Mouse (Mus musculus) liver, embryonic 14.5 days (tissue): ENCODE measurements at regions not wholly inside any gene's neighbourhood (a gene's known extent, or its start where the extent isn't known, plus 50 kb on each side); places are given as distances from the start of the nearest gene placed in this dataset.

Source experiments
- ATAC-seq: fragments of 200-750 bp; cut with Nextera tagmentation; 2 replicates; pipeline ENCODE4 v1.8.0; 2017; ENCODE audit warnings: moderate number of reproducible peaks, mild to moderate bottlenecking, moderate library complexity; ENCODE audit not compliant: insufficient read depth
- DNase-seq, 3 experiments: peaks; one replicate each; pipeline ENCODE4 v3.0.0-alpha.2; 2012 to 2013; ENCODE audit warnings: low read depth in 3 of 3, low spot score in 3 of 3
- H3K27ac ChIP-seq: fragments of 300-500 bp; sonication (generic); 2 replicates; pipeline ENCODE4 v1.5.1; 2014; ENCODE audit warnings: moderate library complexity, mild to moderate bottlenecking, control low read depth, inconsistent platforms
- H3K27me3 ChIP-seq: fragments of 300-500 bp; sonication (generic); 2 replicates; pipeline ENCODE4 v1.6.1; 2014; ENCODE audit warnings: mild to moderate bottlenecking, low read length, moderate library complexity; ENCODE audit not compliant: control insufficient read depth, insufficient read depth
- H3K36me3 ChIP-seq: fragments of 300-500 bp; sonication (generic); replicated peaks from 2 replicates; pipeline ENCODE4 v1.6.1; 2014; ENCODE audit warnings: low read depth; ENCODE audit not compliant: control insufficient read depth, insufficient read depth
- H3K4me1 ChIP-seq, 2 experiments: fragments of 200-500 bp in 1 of 2; fragments of 300-500 bp in 1 of 2; sonication (generic) in 1 of 2; replicated peaks; 2 replicates each; pipeline ENCODE4 v1.6.1; 2012 to 2014; ENCODE audit warnings: antibody characterized with exemption in 1 of 2, inconsistent platforms in 1 of 2, low read length in 1 of 2; ENCODE audit not compliant: control insufficient read depth in 2 of 2, insufficient read depth in 2 of 2
- H3K4me2 ChIP-seq: fragments of 300-500 bp; sonication (generic); 2 replicates; pipeline ENCODE4 v1.6.1; 2014; ENCODE audit warnings: low read depth, mild to moderate bottlenecking, control low read depth, moderate library complexity
- H3K4me3 ChIP-seq, 2 experiments: fragments of 200-500 bp in 1 of 2; fragments of 300-500 bp in 1 of 2; sonication (generic) in 1 of 2; 2 replicates each; pipeline ENCODE4 v1.5.1; 2012 to 2014; ENCODE audit warnings: low read depth in 2 of 2, low read length in 2 of 2, mild to moderate bottlenecking in 2 of 2, control low read depth in 1 of 2, inconsistent platforms in 1 of 2, moderate library complexity in 1 of 2; ENCODE audit not compliant: insufficient read depth in 1 of 2
- H3K9ac ChIP-seq: fragments of 300-500 bp; sonication (generic); replicated peaks from 2 replicates; pipeline ENCODE4 v1.6.1; 2014; ENCODE audit warnings: mild to moderate bottlenecking, control low read depth, moderate library complexity
- H3K9me3 ChIP-seq: fragments of 300-500 bp; sonication (generic); 2 replicates; pipeline ENCODE4 v1.6.1; 2016; ENCODE audit warnings: low read length, mixed read lengths; ENCODE audit not compliant: control insufficient read depth
- CTCF ChIP-seq: IDR thresholded peaks from 2 replicates; pipeline ENCODE4 v1.5.1; 2016; ENCODE audit warnings: antibody characterized with exemption, low read depth, control low read depth
- EP300 ChIP-seq: IDR thresholded peaks from 2 replicates; pipeline ENCODE4 v1.6.1; 2016; ENCODE audit warnings: antibody characterized with exemption, low read depth
- WGBS: fragments of 180-500 bp; shearing (Covaris S2); extraction: QIAGEN DNeasy Blood & Tissue Kit; methylation state at CpG from one replicate; pipeline ENCODE4 v1.1.7; 2014; ENCODE audit not compliant: insufficient replicate concordance; 5-methylcytosine and 5-hydroxymethylcytosine counted together

DNA sequence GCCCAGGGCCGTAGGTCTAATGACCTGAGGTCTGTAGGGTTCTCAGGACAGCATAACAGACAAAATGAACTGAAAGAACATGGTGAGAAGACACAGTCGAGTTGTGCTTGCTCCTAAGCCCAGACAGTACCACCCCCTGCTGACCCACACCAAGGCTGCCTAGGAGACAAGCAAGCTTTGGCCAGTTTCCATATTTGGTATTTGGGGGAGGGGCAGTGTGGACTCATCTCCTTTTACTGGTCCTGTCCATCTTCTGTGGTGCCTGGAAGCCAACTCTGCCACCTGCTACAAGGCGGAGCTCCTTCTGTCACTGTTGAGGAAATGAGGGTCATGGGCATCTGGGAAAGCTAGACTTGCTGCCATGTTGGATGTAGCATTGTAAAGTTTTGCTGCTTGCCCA is 68.9 kb downstream of the Tex29 start:
- no peaks in the 10 kb centered on the region for H3K36me3 ChIP-seq
- WGBS: 47% methylated on average over 3 of the region's 3 CpGs
- no peak for ATAC-seq

GRCm38 (mm10) chr8:11911639-11912450 is 71.6 kb downstream of the Tex29 start:
- 60% methylated on average over 18 of the region's 18 CpGs for WGBS
- Histone ChIP-seq H3K9ac (no peak overlapping the region), H3K9me3 (no peaks in the 10 kb centered on the region), H3K4me2 (no peak overlapping the region), H3K4me1 (no peaks in the 10 kb centered on the region), H3K36me3 (no peaks in the 10 kb centered on the region), H3K27me3 (no peaks in the 10 kb centered on the region), H3K4me3 (no peak overlapping the region), H3K27ac (no peak overlapping the region)
- peak in 1 of 3 experiments; percentile 1 for DNase-seq
- no peak for ATAC-seq
- no peak for TF ChIP-seq CTCF
- no peak for TF ChIP-seq EP300

More for the DNA sequence above, 68.9 kb downstream of the Tex29 start:
- Histone ChIP-seq H3K9ac (no peak overlapping the region), H3K4me1 (no peaks in the 10 kb centered on the region), H3K27ac (no peak overlapping the region), H3K27me3 (no peaks in the 10 kb centered on the region), H3K4me3 (no peak overlapping the region), H3K9me3 (no peaks in the 10 kb centered on the region), H3K4me2 (no peak overlapping the region)
- no peak for DNase-seq
- TF ChIP-seq CTCF (no peak), EP300 (no peak)

- Histone ChIP-seq H3K4me2 (no peak overlapping the region), H3K9me3 (no peaks in the 10 kb centered on the region), H3K27ac (no peak overlapping the region), H3K4me3 (no peak overlapping the region), H3K27me3 (no peaks in the 10 kb centered on the region), H3K4me1 (no peaks in the 10 kb centered on the region), H3K36me3 (no peaks in the 10 kb centered on the region), H3K9ac (no peak overlapping the region)
- TF ChIP-seq CTCF (no peak), EP300 (no peak)
- ATAC-seq (no peak), DNase-seq (no peak)
- WGBS: 73% methylated on average over 17 of the region's 17 CpGs
These were observed 72.3 kb downstream of the Tex29 start for GRCm38 (mm10) chr8:11912451-11913128.

- no peak for DNase-seq
- 57% methylated on average over 12 of the region's 12 CpGs for WGBS
- no peak overlapping the region for H3K27ac ChIP-seq
- no peak overlapping the region for H3K9ac ChIP-seq
- no peaks in the 10 kb centered on the region for H3K36me3 ChIP-seq
- TF ChIP-seq CTCF (no peak), EP300 (no peak)
- H3K4me1 ChIP-seq: no peaks in the 10 kb centered on the region
- no peak for ATAC-seq
- no peaks in the 10 kb centered on the region for H3K27me3 ChIP-seq
- no peak overlapping the region for H3K4me3 ChIP-seq
- H3K4me2 ChIP-seq: no peak overlapping the region
- no peaks in the 10 kb centered on the region for H3K9me3 ChIP-seq
These were observed 73.0 kb downstream of the Tex29 start for GRCm38 (mm10) chr8:11913129-11913900.

- H3K9me3 ChIP-seq: no peaks in the 10 kb centered on the region
- DNase-seq (no peak), ATAC-seq (no peak)
- no peaks in the 10 kb centered on the region for H3K27me3 ChIP-seq
- no peak for TF ChIP-seq CTCF
- TF ChIP-seq EP300: no peak
- H3K27ac ChIP-seq: no peak overlapping the region
- 65% methylated on average over 7 of the region's 7 CpGs for WGBS
- no peak overlapping the region for H3K9ac ChIP-seq
- H3K36me3 ChIP-seq: no peaks in the 10 kb centered on the region
- H3K4me1 ChIP-seq: no peaks in the 10 kb centered on the region
- no peak overlapping the region for H3K4me2 ChIP-seq
- no peak overlapping the region for H3K4me3 ChIP-seq
These were observed 73.9 kb downstream of the Tex29 start for GRCm38 (mm10) chr8:11914131-11914530.
